Mouse (Mus musculus): ENCODE measurements at regions not wholly inside any gene's neighbourhood (a gene's known extent, or its start where the extent isn't known, plus 50 kb on each side); places are given as distances from the start of the nearest gene placed in this dataset.
"Not testable (repeated sequence)": the region's sequence is repeated elsewhere in the genome, so short reads cannot be mapped to it uniquely, and the experiment has no call there.

- Histone ChIP-seq H3K4me2 (ENCODE audit: insufficient read depth, low read depth, poor library complexity, severe bottlenecking) (no peak overlapping the region), H3K9ac (ENCODE audit: insufficient read depth, low read depth) (no peak overlapping the region), H3K36me3 (replicated peaks in 1 of 2; ENCODE audit: control insufficient read depth in 1 of 2, insufficient read depth in 1 of 2, low read length in 1 of 2) (no peaks in the 10 kb centered on the region), H3K79me2 (replicated peaks; ENCODE audit: control insufficient read depth, extremely low read depth, insufficient read depth, poor library complexity, severe bottlenecking) (no peaks in the 10 kb centered on the region), H3K9me3 (replicated peaks; ENCODE audit: low read length) (no peaks in the 10 kb centered on the region), H3K4me3 (replicated peaks in 1 of 3; ENCODE audit: low read depth in 2 of 3, low read length in 2 of 3, poor library complexity in 1 of 3) (no peak overlapping the region), H3K27me3 (replicated peaks) (no peaks in the 10 kb centered on the region), H3K4me1 (ENCODE audit: control insufficient read depth in 1 of 2, insufficient read depth in 2 of 2) (no peaks in the 10 kb centered on the region), H3K27ac (ENCODE audit: insufficient read depth, low read depth) (no peak overlapping the region)
- in situ Hi-C loops (cut with MboI; ENCODE audit: low pct_ligation_motif_present, low pct_unique_long_range_greater_than_20kb, low sequenced_read_pairs): no loop called here
- no peak for DNase-seq (ENCODE audit: extremely low read depth)
- dilution Hi-C loops (cut with MboI; ENCODE audit: extremely low pct_ligation_motif_present, extremely low pct_unique_long_range_greater_than_20kb, low sequenced_read_pairs): no loop called here
- TF ChIP-seq EP300 (IDR thresholded peaks at IDR 0.05; ENCODE audit: low read length) (no peak), HCFC1 (IDR thresholded peaks at IDR 0.05; ENCODE audit: low read depth, low read length) (no peak), ELF1 (IDR thresholded peaks at IDR 0.05; ENCODE audit: low read depth, low read length) (no peak), MXI1 (IDR thresholded peaks at IDR 0.05; ENCODE audit: low read depth, low read length) (no peak), NELFE (IDR thresholded peaks at IDR 0.05; ENCODE audit: low read depth, low read length) (no peak), MAX (IDR thresholded peaks at IDR 0.05; ENCODE audit: low read length) (no peak), KAT2A (IDR thresholded peaks at IDR 0.05; ENCODE audit: insufficient replicate concordance, low read length) (no peak), POLR2AphosphoS2 (IDR thresholded peaks at IDR 0.05; ENCODE audit: low read depth, low read length) (no peak), MAFK (IDR thresholded peaks at IDR 0.05; ENCODE audit: insufficient replicate concordance, low read length) (no peak), NRF1 (IDR thresholded peaks at IDR 0.05; ENCODE audit: low read depth, low read length) (no peak), ZNF384 (IDR thresholded peaks at IDR 0.05; ENCODE audit: low read depth, low read length) (no peak), JUN (IDR thresholded peaks at IDR 0.05; ENCODE audit: insufficient read depth, low read depth, low read length) (no peak), USF2 (conservative IDR thresholded peaks at IDR 0.05; ENCODE audit: low read depth, low read length) (no peak), IRF4 (IDR thresholded peaks at IDR 0.05; ENCODE audit: low read depth, low read length) (no peak), PAX5 (IDR thresholded peaks at IDR 0.05; ENCODE audit: low read length) (no peak), MYC (IDR thresholded peaks at IDR 0.05; ENCODE audit: low read depth, low read length) (no peak), RCOR1 (conservative IDR thresholded peaks at IDR 0.05; ENCODE audit: low read depth, low read length) (no peak), CHD2 (IDR thresholded peaks at IDR 0.05; ENCODE audit: low read length) (no peak), MEF2A (IDR thresholded peaks at IDR 0.05; ENCODE audit: borderline replicate concordance, low read depth, low read length) (no peak)
These were observed 90.1 kb upstream of the Mrpl21 start for GRCm38 (mm10) chr19:3192644-3193043.

DNA sequence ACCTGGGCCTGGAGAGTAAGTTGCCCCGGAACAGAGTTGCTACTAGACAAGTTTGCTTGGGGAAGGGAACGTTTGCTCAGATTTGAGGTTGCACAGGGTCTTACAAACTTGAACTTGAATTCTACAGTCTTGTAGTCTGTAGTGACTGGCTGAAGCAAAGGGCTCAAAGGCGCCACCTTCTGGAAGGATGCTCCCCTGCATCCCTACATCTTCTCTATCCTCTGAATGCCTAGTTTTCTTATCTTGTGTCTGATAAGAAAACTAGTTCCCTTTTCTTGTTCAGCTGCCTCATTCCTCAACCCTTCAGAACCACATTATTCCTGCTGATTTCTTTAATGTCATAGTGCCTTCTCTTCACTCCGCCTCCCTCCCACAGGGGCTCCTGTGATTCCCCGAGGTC lies 78.2 kb upstream of the Mrpl21 start:
- dilution Hi-C loops (cut with MboI; ENCODE audit: extremely low pct_ligation_motif_present, extremely low pct_unique_long_range_greater_than_20kb, low sequenced_read_pairs): not testable (repeated sequence)

DNA sequence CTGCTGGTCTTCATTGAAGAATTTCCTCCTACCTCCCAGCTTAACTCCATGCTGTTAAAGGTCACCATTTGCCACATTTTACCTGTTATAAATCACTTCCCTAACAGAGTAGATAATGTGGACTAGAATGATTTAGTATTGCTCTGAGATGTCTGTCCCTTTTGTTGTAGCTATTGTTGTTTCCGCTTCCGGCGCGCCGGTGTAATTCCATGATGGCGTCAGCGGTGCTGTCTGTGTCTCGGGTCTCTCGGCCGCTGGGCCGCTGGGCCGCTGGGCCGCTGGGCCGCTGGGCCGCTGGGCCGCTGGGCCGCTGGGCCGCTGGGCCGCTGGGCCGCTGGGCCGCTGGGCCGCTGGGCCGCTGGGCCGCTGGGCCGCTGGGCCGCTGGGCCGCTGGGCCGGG lies 77.3 kb upstream of the Mrpl21 start:
- dilution Hi-C loops (cut with MboI; ENCODE audit: extremely low pct_ligation_motif_present, extremely low pct_unique_long_range_greater_than_20kb, low sequenced_read_pairs); in situ Hi-C loops (cut with MboI; ENCODE audit: low pct_ligation_motif_present, low pct_unique_long_range_greater_than_20kb, low sequenced_read_pairs); H3K27me3 ChIP-seq (replicated peaks); H3K9ac ChIP-seq (ENCODE audit: insufficient read depth, low read depth); H3K36me3 ChIP-seq (replicated peaks in 1 of 2; ENCODE audit: control insufficient read depth in 1 of 2, insufficient read depth in 1 of 2, low read length in 1 of 2); H3K79me2 ChIP-seq (replicated peaks; ENCODE audit: control insufficient read depth, extremely low read depth, insufficient read depth, poor library complexity, severe bottlenecking); H3K4me2 ChIP-seq (ENCODE audit: insufficient read depth, low read depth, poor library complexity, severe bottlenecking); DNase-seq (ENCODE audit: extremely low read depth); H3K4me3 ChIP-seq (replicated peaks in 1 of 3; ENCODE audit: low read depth in 2 of 3, low read length in 2 of 3, poor library complexity in 1 of 3); H3K27ac ChIP-seq (ENCODE audit: insufficient read depth, low read depth); H3K9me3 ChIP-seq (replicated peaks; ENCODE audit: low read length): not testable (repeated sequence)
- peaks cover 2 to 25% of the 10 kb centered on the region in 2 experiments; a peak in 3 of 4 replicates for H3K4me1 ChIP-seq (ENCODE audit: control insufficient read depth in 1 of 2, insufficient read depth in 2 of 2)

More for the DNA sequence above, 78.2 kb upstream of the Mrpl21 start:
- in situ Hi-C loops (cut with MboI; ENCODE audit: low pct_ligation_motif_present, low pct_unique_long_range_greater_than_20kb, low sequenced_read_pairs); H3K4me2 ChIP-seq (ENCODE audit: insufficient read depth, low read depth, poor library complexity, severe bottlenecking); H3K9me3 ChIP-seq (replicated peaks; ENCODE audit: low read length); H3K27ac ChIP-seq (ENCODE audit: insufficient read depth, low read depth); H3K79me2 ChIP-seq (replicated peaks; ENCODE audit: control insufficient read depth, extremely low read depth, insufficient read depth, poor library complexity, severe bottlenecking); H3K36me3 ChIP-seq (replicated peaks in 1 of 2; ENCODE audit: control insufficient read depth in 1 of 2, insufficient read depth in 1 of 2, low read length in 1 of 2); H3K9ac ChIP-seq (ENCODE audit: insufficient read depth, low read depth); H3K4me3 ChIP-seq (replicated peaks in 1 of 3; ENCODE audit: low read depth in 2 of 3, low read length in 2 of 3, poor library complexity in 1 of 3); H3K27me3 ChIP-seq (replicated peaks): not testable (repeated sequence)
- peak; percentile 56 for DNase-seq (ENCODE audit: extremely low read depth)
- TF ChIP-seq RAD21 (IDR thresholded peaks at IDR 0.05; ENCODE audit: low read depth, low read length) (peak; percentile 56), CTCF (conservative IDR thresholded peaks at IDR 0.05 in 1 of 2, IDR thresholded peaks at IDR 0.05 in 1 of 2; ENCODE audit: low read depth in 2 of 2, low read length in 2 of 2) (peak; percentile 66 to 69), SMC3 (IDR thresholded peaks at IDR 0.05; ENCODE audit: low read depth, low read length) (peak; percentile 62)
- H3K4me1 ChIP-seq (ENCODE audit: control insufficient read depth in 1 of 2, insufficient read depth in 2 of 2): peaks cover 2 to 25% of the 10 kb centered on the region in 2 experiments; a peak in 3 of 4 replicates

All from CH12.LX (cell line).